Mouse (Mus musculus): Measurements from ENCODE around the gene Fiz1.

Gene Fiz1

DNA sequence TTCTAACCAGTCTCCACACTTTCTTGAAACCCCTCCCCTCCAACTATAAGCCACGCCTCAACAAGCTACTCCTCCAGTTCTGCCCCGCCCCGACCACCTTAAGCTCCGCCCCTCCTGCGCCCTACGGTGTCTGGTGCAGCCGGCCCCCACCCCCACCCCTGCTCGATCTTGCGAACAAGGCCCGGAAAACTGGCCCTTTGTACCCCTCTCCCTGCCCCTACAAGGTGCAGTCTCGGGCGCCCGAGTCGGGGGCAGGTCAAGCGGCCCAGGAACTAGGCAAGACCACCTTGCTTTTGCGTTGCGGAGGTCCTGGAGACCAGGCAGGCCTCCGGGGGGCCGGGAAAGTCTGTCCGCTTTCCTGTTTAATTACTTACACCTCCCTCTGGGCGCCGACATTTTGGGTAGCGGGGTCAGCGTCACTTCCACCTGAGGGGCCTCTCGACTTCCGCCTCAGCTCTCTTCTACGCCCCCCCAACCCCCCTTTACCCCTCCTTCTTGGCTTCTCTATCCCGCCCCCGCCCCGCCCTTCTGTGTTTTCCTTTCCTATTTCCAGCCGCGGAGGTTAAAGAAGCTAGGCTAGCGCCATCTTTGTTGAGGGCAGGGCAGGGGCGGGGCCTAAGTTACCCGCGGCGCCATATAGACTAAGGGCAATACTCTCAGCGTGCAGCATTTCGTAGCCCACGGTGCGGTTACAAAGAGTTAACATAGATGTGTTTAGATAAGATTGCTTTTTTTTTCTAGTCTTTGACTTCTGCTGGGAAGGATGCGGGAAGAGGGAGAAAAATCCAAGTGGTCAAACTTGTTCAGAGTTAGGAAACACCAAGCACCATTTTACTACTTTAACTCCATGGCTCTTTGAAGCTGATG lies at the start of gene Fiz1, which contains the start of gene Zfp524:
Fiz1 (minus strand) TSS at position 447 of the 867 bp plus-strand sequence.
Zfp524 (plus strand) TSS at position 165 of the 867 bp plus-strand sequence.
- DNase-seq (ENCODE audit: low read depth), result peak; percentile 99

DNA sequence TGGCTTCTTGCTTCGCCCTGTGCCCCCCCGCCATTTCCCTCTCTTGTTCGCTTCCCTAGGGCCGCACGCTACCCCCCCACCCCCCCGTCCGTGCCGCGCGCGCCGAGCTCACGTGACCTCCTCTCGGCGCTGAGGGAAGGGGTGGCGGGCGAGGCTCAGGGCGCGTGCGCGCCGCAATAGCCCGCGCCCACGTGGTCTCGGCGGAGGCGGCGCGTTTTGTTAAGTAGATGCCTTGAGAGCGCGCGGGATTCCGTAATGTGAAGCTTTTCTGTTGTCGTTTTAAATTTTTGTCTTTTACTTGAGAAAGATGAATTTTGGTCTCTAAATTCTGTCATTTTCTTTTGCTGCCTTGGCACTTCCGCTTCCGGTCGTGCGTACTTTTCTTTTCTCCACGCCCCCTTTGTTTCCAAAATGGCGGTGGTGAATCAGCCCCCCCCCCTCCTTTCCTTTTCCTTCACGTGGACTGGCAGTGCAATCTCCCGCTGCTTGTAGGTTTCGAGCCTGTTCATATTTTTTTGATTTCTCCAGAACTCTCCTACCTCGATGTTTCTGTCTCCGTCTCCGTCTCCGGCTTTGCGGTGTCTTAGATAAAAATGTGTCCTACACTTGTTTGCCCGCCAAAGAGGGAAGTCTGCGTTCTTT lies 48.0 kb upstream of the Fiz1 start:
- peak; percentile 94 for DNase-seq (ENCODE audit: low read depth)

DNA sequence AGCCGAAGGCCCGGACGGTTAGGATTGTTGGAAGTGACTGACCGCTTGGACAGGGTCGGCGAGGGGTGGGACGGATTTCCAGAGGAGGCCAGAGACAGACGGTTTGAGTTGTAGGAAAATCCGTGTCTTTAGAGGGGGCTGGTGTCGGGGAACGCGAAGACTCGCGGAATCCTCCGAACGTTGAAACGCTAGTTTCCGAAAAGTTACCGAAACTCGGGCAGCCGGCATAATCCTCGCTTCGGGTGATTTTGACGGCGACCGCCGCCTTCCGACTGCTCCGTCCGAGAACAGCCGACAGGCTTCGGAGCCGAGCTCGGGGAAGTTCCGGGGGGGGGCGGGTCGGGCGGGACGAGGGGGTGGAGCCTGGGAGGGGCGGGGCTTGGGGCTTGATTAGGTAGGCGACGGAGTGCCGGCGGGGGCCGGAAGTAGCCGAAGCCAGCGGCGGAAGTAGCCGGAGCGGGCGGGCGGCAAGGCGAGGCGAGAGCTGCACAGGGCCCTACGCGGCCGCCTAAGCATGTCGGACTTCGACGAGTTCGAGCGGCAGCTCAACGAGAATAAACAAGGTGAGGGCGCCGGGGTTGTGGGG lies 47.4 kb upstream of the Fiz1 start, which contains the start of gene U2af2:
U2af2 (plus strand) TSS at position 370 of the 586 bp plus-strand sequence.
- peak; percentile 96 for DNase-seq (ENCODE audit: low read depth)

DNA sequence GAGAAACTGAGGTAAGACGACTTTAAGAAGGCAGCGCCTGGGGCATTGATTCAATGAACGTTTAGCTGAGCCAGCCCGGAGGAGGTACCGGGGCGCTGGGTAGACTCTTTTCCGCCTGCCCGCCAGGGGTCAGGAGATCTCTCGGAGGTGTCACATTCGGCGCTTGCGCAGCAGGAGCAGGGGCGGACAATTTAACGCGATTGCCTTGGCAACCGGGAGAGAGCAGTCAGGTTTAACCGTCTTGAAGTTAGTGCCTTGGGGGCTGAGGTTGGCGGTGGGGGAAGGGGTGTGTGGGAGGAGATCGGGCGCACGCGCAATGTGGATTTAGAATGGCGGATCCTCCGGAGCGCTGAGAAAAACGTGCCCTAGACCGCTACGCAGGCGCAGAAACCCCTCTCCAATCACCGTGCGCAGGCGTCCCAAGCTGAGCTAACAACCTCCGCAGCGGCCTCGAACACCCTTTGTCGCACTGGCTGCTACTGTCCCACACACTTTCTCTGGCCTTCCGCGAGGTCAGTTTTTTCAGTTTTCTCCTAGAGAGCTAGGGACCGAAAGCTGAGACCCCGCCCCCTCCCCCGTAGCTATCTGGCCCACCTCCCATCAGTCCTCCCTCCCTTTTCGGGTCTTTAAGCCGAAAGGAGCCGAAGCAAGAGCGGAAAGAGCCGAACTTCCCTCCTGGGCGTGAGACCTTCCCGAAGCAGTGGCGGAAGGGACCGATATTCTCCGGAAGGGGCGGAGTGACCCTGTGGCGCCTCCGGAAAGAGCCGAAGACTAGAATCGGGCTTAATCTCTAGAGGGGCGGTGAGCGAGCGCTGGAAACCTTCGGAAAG lies 46.7 kb upstream of the Fiz1 start:
- peak; percentile 98 for DNase-seq (ENCODE audit: low read depth)

DNA sequence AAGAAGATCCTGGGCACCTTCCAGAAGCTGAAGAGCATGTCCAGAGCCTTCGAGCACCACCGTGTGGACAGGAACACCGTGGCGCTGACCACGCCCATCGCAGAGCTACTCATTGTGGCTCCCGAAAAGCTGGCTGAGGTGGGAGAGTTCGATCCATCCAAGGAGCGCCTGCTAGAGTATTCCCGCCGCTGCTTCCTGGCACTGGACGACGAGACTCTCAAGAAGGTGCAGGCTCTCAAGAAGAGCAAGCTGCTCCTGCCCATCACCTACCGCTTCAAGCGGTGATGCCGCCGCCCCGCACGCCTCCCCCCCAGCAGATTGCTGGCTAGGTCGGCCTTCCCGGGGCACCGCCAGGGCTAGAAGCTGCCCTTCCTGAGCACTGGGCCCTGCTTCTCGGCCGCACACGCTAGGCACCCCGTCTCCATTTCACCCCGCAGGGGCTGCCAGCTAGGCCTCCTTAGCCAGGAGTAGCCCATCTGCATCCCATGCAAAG lies 45.8 kb upstream of the Fiz1 start:
- peak; percentile 89 for DNase-seq (ENCODE audit: low read depth)

DNA sequence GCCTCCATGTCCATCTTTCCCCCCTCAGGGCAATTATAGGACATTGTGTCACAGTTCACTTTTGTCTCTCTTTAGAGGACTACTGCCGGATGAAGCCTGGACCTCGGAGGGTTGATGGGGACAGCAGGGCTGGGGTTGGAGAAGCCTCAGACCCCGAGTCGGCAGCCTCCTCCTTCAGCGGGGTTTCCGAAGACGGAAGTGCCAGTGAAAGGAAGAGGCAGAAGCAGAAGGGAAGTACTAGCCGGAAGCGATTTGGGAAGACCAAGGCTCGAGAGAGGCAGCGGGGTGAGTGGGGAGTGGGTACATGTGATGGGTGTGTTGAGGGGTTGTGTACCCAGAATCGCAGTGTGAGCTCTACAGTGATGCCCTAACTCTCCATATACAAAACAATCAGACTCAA lies 44.9 kb upstream of the Fiz1 start:
- no peak for DNase-seq (ENCODE audit: low read depth)

DNA sequence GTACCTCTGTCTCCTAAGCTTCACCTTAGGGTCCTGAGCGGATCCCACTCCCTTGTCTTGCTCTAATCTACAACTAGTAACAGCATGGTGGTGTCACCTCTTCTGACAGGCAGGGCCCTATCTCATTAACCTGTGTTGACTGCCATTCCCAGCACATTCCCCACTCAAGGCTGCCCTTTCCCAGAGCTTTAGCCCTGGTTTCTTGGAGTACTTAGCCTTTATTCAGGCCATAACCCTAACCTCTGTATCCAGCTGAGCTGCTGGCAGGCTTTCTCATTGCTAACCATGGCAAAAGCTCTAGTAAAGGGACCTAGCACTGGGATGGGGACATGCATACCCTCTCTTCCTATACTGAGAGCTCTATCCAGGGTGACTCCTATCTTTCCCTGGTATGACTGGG lies 44.1 kb upstream of the Fiz1 start:
- no peak for DNase-seq (ENCODE audit: low read depth)

DNA sequence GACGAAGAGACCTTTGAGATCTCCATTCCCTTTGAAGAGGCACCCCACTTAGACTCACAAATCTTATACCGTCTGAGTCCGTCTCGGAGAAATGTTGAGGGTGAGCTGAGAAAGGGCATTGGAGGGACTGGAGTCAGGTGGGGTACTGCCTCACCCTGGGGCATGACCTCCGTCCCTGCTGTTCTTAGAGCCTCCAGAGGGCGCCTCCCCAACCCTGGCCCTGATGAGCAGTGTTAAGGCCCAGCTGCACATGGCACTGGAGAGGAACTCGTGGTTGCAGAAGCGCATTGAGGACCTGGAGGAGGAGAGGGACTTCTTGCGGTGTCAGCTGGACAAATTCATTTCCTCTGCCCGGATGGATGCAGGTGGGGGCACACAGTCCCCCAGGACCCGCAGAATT lies 43.3 kb upstream of the Fiz1 start:
- DNase-seq (ENCODE audit: low read depth), result peak; percentile 79

DNA sequence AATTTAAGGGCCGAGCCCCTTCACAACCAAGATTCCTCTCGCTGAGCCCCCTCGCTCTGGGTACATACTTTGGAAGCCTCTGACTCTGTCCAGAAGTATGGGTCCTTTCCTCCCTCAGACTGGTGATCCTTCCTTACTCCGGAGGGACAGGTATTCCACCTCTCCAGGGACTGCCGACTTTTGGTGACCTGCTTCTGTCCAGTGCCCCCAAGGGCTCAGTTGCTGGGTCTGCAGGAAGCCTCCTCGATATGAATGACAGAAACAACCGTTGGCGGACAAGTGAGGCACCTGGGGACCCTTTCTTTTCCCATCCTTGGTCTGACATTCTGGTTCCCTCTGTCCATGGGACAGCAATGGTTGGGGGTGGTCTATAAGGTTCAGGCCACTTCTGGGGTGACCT lies 42.9 kb upstream of the Fiz1 start:
- DNase-seq (ENCODE audit: low read depth), result no peak

DNA sequence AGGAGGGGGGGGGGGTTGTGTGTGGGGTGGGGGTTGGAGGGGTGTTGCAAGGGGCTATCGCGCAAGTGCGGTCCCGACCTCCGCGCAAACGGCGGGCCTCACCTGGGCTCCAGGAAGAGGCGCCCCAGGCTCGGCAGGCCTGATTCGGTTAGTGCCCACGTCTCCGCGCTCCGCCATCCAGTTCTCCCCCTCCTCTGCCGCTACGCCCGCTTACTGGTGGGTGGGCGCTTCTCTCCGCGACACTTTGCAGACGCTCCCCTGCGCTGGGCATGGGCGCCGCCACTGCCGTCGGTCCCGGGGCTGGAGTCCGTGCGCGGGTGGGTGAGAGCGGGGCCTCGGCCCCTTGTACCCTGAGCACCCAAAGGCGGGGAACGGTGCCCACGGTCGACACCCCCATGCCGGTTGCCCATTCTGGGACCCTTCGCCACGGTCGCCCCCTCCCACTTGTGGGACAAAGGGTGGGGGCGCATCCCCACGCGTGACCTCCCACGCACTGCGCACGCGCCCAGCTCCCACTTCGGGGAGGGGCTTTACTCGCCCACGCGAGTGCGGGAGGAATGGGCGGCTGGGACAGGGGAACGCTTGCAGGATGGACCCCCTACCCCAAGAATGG lies 42.3 kb upstream of the Fiz1 start:
- no peak for DNase-seq (ENCODE audit: low read depth)

DNA sequence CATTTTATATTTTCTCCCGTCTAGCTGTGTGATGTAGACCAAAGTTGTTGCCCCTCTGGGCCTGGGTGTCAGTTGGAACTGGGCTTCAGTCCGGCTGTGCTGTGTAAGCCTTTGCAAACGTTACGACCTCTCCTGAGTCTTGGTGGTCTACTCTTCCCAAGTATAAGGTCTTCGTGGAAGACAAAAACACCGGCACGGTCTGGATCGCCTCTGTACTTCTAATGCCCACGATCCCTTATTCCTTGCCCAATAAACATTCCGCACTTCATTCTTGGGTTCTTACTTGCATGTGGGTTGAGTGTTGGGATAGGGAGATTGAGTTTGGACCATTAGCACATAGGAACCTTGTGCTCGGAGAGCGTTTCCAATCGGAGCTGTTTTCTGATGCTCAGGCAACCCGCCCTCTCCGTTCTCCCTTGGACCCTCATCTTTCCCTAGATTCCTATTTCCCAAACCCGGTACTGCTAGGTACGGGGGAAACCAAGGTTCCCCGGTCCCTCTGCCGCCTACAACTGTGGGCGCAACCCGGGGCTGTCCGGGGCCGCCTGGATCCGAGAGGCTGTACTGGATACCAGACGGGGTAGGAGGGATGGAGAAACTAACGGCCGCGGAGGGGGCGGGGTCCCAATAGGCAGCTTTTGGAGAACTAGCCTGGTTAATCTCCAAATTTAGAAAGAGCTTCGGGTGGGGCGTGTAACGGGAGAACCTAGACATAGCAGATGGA lies 39.1 kb upstream of the Fiz1 start:
- DNase-seq (ENCODE audit: low read depth), result no peak

DNA sequence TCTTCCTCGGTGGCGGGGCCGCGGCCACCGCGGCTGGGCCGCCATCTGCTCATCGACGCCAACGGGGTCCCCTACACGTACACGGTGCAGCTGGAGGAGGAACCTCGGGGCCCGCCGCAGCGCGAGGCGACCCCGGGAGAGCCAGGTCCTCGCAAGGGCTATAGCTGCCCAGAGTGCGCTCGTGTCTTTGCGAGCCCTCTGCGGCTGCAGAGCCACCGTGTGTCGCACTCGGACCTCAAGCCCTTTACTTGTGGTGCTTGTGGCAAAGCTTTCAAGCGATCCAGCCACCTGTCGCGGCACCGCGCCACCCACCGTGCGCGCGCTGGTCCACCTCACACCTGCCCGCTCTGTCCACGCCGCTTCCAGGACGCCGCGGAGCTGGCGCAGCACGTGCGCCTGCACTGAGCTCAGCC lies 38.4 kb upstream of the Fiz1 start:
- no peak for DNase-seq (ENCODE audit: low read depth)

DNA sequence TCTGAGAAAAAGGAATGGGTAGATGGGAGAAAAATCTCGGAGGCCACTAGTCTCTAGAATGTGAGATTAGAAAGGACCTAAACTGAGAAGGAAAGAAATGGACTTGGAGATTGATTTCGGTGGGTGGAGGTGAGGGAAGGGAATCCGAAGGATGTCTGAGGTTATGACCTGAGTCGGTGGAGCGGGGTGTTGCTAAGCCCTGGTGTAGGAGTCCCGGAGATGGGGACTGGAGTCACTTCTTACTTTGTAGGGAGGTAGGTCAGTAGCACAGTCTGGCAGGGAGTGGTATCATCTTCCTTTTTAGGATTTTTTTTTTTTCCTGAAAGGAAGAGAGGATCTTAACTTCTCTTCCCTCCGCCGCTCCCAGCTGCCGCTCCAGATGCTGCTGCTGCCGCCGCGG lies 37.9 kb upstream of the Fiz1 start:
- no peak for DNase-seq (ENCODE audit: low read depth)

DNA sequence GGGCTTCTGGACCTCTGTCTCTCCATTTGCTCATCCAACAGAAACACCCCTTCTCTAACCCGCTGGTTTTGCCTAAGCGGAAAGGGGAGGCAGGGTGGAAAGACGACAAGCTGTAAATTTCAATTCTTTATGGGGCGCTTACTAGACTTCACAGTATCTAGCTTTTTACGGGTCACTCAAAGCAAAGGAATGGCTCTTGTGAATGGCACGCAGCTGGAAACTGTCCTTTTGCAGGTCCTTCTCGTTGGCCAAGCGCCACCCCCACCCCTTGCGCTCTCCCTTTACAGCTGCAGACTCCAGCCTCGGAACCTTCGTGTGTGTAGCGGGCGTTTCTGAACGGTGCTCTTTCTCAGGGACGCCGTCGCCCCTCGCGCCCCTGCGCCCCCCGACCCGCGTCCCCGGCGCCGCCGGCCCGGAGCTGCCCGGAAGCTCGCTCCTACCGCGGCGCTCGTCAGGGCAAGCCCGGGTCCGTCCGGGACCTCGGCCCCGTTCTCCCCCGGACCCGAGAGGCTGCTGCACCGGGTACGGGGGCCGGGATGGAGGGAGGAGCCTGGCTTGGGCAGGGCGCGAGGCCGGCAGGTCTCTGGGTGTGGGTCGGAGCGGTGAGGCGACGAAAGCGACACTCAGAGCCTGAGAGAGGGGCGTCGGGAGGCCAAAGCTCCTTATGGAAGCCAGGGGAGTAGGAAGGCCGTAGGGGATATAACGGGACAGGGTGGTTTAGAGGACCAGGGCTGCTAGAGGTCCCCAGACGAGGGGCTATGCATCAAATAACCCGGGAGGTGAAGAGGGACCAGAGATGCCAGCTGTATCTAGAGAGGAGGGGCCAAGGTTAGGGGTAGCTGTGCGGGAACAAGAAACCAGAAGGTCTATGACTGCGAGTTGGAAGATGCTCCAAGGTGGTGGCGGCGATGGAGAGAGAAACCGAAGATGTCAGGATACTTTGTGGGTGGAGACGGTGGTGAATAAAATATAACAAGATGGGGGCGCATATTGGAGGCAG lies 37.0 kb upstream of the Fiz1 start, which contains the start of gene Zfp580:
Zfp580 (plus strand) TSS at position 346 of the 1,000 bp plus-strand sequence.
- DNase-seq (ENCODE audit: low read depth), result peak; percentile 76

DNA sequence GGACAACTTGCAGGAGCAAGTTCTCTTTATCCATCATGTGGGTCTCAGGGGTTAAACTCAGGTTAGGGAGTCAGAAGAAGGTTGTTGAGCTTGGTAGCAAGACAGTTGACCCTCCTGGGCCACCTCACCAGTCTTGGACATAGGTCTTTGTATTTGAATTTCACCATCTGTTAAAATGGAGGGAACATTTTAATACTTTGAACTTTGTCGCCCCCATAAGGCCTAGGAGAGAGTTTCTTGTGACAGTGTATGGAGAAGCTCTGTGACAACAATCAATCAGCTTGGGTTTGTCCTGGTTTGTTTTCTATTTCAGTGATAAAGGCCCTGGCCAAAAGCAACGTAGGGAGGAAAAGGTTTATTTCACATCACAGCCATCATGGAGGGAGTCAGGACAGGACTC lies 32.8 kb upstream of the Fiz1 start:
- DNase-seq (ENCODE audit: low read depth), result peak; percentile 80

DNA sequence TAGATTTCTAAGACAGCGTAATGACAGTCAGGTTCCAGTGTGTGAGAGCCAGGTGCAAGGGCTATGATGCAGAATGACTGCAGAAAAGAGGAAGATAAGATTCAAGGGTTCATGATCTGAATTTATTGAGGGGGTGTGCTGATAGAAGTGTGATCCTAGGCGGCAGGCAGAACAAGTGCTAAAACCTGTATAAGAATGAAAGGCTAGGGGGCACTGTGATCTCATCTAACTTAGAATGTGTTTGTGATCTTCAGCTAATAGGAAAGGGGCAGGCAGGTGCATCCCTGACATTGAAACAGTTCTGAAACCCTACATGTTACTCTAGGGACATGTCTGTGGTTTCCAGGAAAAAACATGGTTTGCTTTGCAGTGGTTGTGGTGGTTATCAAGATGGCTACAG lies 31.6 kb upstream of the Fiz1 start:
- no peak for DNase-seq (ENCODE audit: low read depth)

DNA sequence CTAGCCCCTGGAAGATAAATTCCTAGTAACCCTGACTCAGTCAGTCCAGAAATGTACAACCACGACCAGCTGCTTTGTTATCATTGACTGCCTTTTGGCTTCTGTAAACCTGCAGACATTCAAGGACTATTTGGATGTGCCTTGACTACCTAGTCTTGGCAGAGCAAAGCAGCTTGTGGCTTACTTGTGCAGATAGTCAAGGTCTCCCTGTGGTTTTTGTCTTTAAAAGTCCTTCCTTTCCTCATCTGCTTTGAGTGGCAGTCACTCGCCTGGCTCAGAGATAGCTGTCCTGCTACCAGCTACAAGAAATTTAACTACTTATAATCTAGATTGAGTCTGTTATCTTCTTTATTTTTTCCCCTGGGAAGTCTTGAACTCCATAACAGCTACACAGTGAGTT lies 30.5 kb upstream of the Fiz1 start:
- peak; percentile 79 for DNase-seq (ENCODE audit: low read depth)

DNA sequence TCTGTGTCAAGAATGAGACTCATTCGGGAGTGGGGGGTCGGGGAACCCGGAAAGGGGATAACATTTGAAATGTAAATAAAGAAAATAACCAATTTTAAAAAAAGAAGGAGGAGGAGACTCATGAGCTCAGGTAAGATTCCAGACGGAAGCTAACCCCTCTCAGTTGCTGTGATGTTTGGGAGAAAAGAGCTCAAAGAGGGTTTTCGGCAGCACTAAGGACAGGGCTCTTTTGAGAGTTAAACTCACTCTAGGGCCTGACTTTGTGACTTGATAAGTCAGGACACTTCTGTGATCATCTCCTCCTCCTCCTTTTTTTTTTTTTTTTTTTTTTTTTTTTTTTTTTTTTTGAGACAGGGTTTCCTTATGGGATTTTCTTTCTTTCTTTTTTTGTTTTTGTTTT lies 24.4 kb upstream of the Fiz1 start:
- peak; percentile 51 for DNase-seq (ENCODE audit: low read depth)

DNA sequence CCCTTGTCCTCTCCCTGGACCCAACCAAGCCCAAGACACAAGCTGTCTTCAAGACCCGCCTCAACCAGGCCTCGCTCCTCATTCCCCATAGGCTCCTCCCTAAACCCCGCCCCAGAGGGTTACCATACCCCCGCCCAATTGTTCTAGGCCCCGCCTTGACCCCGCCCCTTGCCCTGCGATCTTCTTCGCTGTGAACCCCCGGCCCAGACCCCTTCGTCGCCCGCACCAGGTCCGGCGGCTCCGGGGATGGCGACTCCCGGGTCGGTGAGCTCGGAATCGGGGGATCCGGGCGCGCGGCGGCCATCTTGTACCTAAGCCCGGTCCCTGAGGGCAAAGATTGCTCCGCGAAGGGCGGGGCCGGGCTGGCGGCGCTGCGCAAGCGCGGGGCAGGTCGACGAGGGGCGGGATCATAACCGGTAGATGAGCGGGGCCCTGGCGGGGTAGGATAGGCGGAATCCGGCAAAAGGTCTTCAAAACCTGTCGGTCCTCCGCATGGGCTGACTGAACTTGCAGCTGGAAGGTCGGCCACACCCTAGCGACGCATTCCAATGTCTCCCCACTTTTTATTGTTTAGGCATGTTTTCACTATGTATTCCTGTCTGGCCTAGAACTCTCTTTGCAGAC lies 23.7 kb upstream of the Fiz1 start, which contains the start of gene Zfp784:
Zfp784 (minus strand) TSS at position 338 of the 624 bp plus-strand sequence.
- DNase-seq (ENCODE audit: low read depth), result peak; percentile 94
